Mouse (Mus musculus) stomach, embryonic 16.5 days (tissue): ENCODE measurements at regions not wholly inside any gene's neighbourhood (a gene's known extent, or its start where the extent isn't known, plus 50 kb on each side); places are given as distances from the start of the nearest gene placed in this dataset.

ENCODE experiments used
- ATAC-seq: fragments of 200-750 bp; cut with Nextera tagmentation; 2 replicates; pipeline ENCODE4 v1.8.0; 2017; ENCODE audit warnings: moderate number of reproducible peaks, moderate TSS enrichment; ENCODE audit not compliant: insufficient read depth, low FRiP score
- H3K27ac ChIP-seq: fragments of 300-500 bp; sonication (generic); 2 replicates; pipeline ENCODE4 v1.5.1; 2014; ENCODE audit warnings: low read length
- H3K27me3 ChIP-seq: fragments of 300-500 bp; sonication (generic); 2 replicates; pipeline ENCODE4 v1.6.1; 2014; ENCODE audit warnings: low read length, control low read depth, mixed read lengths; ENCODE audit not compliant: control insufficient read depth, insufficient read depth
- H3K36me3 ChIP-seq: fragments of 300-500 bp; sonication (generic); 2 replicates; pipeline ENCODE4 v1.6.1; 2014; ENCODE audit warnings: low read length; ENCODE audit not compliant: control insufficient read depth, insufficient read depth
- H3K4me1 ChIP-seq: fragments of 300-500 bp; sonication (generic); 2 replicates; pipeline ENCODE4 v1.6.1; 2014; ENCODE audit warnings: low read length, control low read depth, mixed read lengths; ENCODE audit not compliant: control insufficient read depth, insufficient read depth
- H3K4me2 ChIP-seq: fragments of 300-500 bp; sonication (generic); 2 replicates; pipeline ENCODE4 v1.6.1; 2014; ENCODE audit warnings: low read depth, low read length, mixed read lengths
- H3K4me3 ChIP-seq: fragments of 300-500 bp; sonication (generic); replicated peaks from 2 replicates; pipeline ENCODE4 v1.5.1; 2014; ENCODE audit warnings: mild to moderate bottlenecking, low read length
- H3K9ac ChIP-seq: fragments of 300-500 bp; sonication (generic); 2 replicates; pipeline ENCODE4 v1.6.1; 2014; ENCODE audit warnings: low read length
- H3K9me3 ChIP-seq: fragments of 300-500 bp; sonication (generic); replicated peaks from 2 replicates; pipeline ENCODE4 v1.6.1; 2016; ENCODE audit warnings: low read length, control low read depth; ENCODE audit not compliant: control insufficient read depth
- whole genome bisulfite sequencing: fragments of 180-500 bp; shearing (Covaris S2); extraction: QIAGEN DNeasy Blood & Tissue Kit; methylation state at CpG from one replicate; pipeline ENCODE4 v1.1.7; 2014; 5-methylcytosine and 5-hydroxymethylcytosine counted together

GRCm38 (mm10) chr6:7790040-7790439 lies 54.6 kb upstream of the C1galt1 start:
- Histone ChIP-seq H3K4me3 (no peak overlapping the region), H3K36me3 (no peaks in the 10 kb centered on the region), H3K4me1 (0 out of 2 replicates have a peak, but pooled peaks cover 3% of the 10 kb centered on the region), H3K27ac (no peak overlapping the region), H3K9ac (no peak overlapping the region), H3K27me3 (no peaks in the 10 kb centered on the region), H3K9me3 (no peaks in the 10 kb centered on the region), H3K4me2 (no peak overlapping the region)
- WGBS, result 26% methylated on average over 3 of the region's 3 CpGs
- ATAC-seq, result no peak

GRCm38 (mm10) chr6:7789071-7789470 lies 55.6 kb upstream of the C1galt1 start:
- Histone ChIP-seq H3K4me3 (no peak overlapping the region), H3K27me3 (no peaks in the 10 kb centered on the region), H3K9ac (no peak overlapping the region), H3K4me2 (no peak overlapping the region), H3K9me3 (no peaks in the 10 kb centered on the region), H3K27ac (peak overlapping the region; percentile 79), H3K4me1 (0 out of 2 replicates have a peak, but pooled peaks cover 3% of the 10 kb centered on the region), H3K36me3 (no peaks in the 10 kb centered on the region)
- WGBS, result 45% methylated on average over 3 of the region's 3 CpGs
- peak; percentile 86; the same call in 1 of the 2 replicates for ATAC-seq

- no peak overlapping the region for H3K4me3 ChIP-seq
- no peak overlapping the region for H3K9ac ChIP-seq
- no peaks in the 10 kb centered on the region for H3K36me3 ChIP-seq
- H3K4me2 ChIP-seq, result no peak overlapping the region
- no peaks in the 10 kb centered on the region for H3K27me3 ChIP-seq
- no peak overlapping the region for H3K27ac ChIP-seq
- no peak for ATAC-seq
- 0 out of 2 replicates have a peak, but pooled peaks cover 3% of the 10 kb centered on the region for H3K4me1 ChIP-seq
- 37% methylated on average over 4 of the region's 4 CpGs for WGBS
- H3K9me3 ChIP-seq, result no peaks in the 10 kb centered on the region
These were observed 59.2 kb upstream of the C1galt1 start for GRCm38 (mm10) chr6:7785407-7785806.

GRCm38 (mm10) chr6:7783059-7783458 lies 61.6 kb upstream of the C1galt1 start:
- no peak overlapping the region for H3K9ac ChIP-seq
- 54% methylated on average over 1 of the region's 1 CpGs for WGBS
- no peaks in the 10 kb centered on the region for H3K9me3 ChIP-seq
- no peak for ATAC-seq
- H3K27me3 ChIP-seq, result no peaks in the 10 kb centered on the region
- H3K27ac ChIP-seq, result no peak overlapping the region
- no peak overlapping the region for H3K4me3 ChIP-seq
- no peaks in the 10 kb centered on the region for H3K4me1 ChIP-seq
- no peaks in the 10 kb centered on the region for H3K36me3 ChIP-seq
- H3K4me2 ChIP-seq, result no peak overlapping the region

- Histone ChIP-seq H3K9ac (no peak overlapping the region), H3K4me3 (no peak overlapping the region), H3K27ac (no peak overlapping the region), H3K4me1 (no peaks in the 10 kb centered on the region), H3K36me3 (no peaks in the 10 kb centered on the region), H3K4me2 (no peak overlapping the region), H3K9me3 (no peaks in the 10 kb centered on the region), H3K27me3 (no peaks in the 10 kb centered on the region)
- 92% methylated on average over 2 of the region's 2 CpGs for WGBS
- no peak for ATAC-seq
These were observed 64.7 kb upstream of the C1galt1 start for GRCm38 (mm10) chr6:7779959-7780358.

- H3K4me3 ChIP-seq, result no peak overlapping the region
- H3K9ac ChIP-seq, result no peak overlapping the region
- no peak for ATAC-seq
- no peak overlapping the region for H3K27ac ChIP-seq
- 33% methylated on average over 7 of the region's 7 CpGs for WGBS
- no peaks in the 10 kb centered on the region for H3K4me1 ChIP-seq
- H3K36me3 ChIP-seq, result no peaks in the 10 kb centered on the region
- H3K9me3 ChIP-seq, result no peaks in the 10 kb centered on the region
- no peak overlapping the region for H3K4me2 ChIP-seq
- no peaks in the 10 kb centered on the region for H3K27me3 ChIP-seq
These were observed 65.8 kb upstream of the C1galt1 start for GRCm38 (mm10) chr6:7778642-7779404.

GRCm38 (mm10) chr6:7768421-7768820 lies 75.4 kb upstream of the Asns start:
- H3K9ac ChIP-seq, result no peak overlapping the region
- H3K9me3 ChIP-seq, result no peaks in the 10 kb centered on the region
- no peaks in the 10 kb centered on the region for H3K4me1 ChIP-seq
- H3K36me3 ChIP-seq, result no peaks in the 10 kb centered on the region
- no peaks in the 10 kb centered on the region for H3K27me3 ChIP-seq
- no peak overlapping the region for H3K4me2 ChIP-seq
- no peak for ATAC-seq
- no peak overlapping the region for H3K27ac ChIP-seq
- no peak overlapping the region for H3K4me3 ChIP-seq

- no peak for ATAC-seq
- 79% methylated on average over 4 of the region's 4 CpGs for WGBS
These were observed 74.6 kb upstream of the Asns start for GRCm38 (mm10) chr6:7767631-7768030.

GRCm38 (mm10) chr6:7759385-7759784 lies 66.3 kb upstream of the Asns start:
- ATAC-seq, result no peak
- Histone ChIP-seq H3K4me3 (no peak overlapping the region), H3K4me2 (no peak overlapping the region), H3K36me3 (no peaks in the 10 kb centered on the region), H3K9ac (no peak overlapping the region), H3K27me3 (no peaks in the 10 kb centered on the region), H3K27ac (no peak overlapping the region), H3K4me1 (no peaks in the 10 kb centered on the region), H3K9me3 (no peaks in the 10 kb centered on the region)
- 73% methylated on average over 5 of the region's 5 CpGs for WGBS

More at GRCm38 (mm10) chr6:7767631-7768030, 74.6 kb upstream of the Asns start:
- no peak overlapping the region for H3K4me2 ChIP-seq
- no peaks in the 10 kb centered on the region for H3K36me3 ChIP-seq
- no peaks in the 10 kb centered on the region for H3K4me1 ChIP-seq
- H3K9me3 ChIP-seq, result no peaks in the 10 kb centered on the region
- no peaks in the 10 kb centered on the region for H3K27me3 ChIP-seq
- H3K4me3 ChIP-seq, result no peak overlapping the region
- H3K9ac ChIP-seq, result no peak overlapping the region
- no peak overlapping the region for H3K27ac ChIP-seq
